Mouse (Mus musculus): ENCODE data around the gene Csnk1e. TPM values are rescaled to one million over a fixed set of nuclear protein-coding genes. Genes with fewer than 3 reads are reported as not detected.
A peak's percentile ranks its signal among the peaks of the same experiment; 100 is the strongest.

The Csnk1e gene
- polyA plus RNA-seq, 1 experiment from 2014 or later: 213 TPM

- Histone ChIP-seq H3K4me2 (replicated peaks) (no peak overlapping the region), H3K9ac (no peak overlapping the region), H3K4me1 (replicated peaks; ENCODE audit: control insufficient read depth, insufficient read depth, low read length) (no peaks in the 10 kb centered on the region), H3K36me3 (replicated peaks; ENCODE audit: control insufficient read depth, insufficient read depth) (peaks cover 57% of the 10 kb centered on the region), H3K27ac (no peak overlapping the region), H3K4me3 (replicated peaks; ENCODE audit: low read length) (no peak overlapping the region), H3K27me3 (ENCODE audit: control insufficient read depth, insufficient read depth, low read length) (no peaks in the 10 kb centered on the region), H3K9me3 (ENCODE audit: control insufficient read depth, low read length) (no peaks in the 10 kb centered on the region)
- no peak for ATAC-seq (ENCODE audit: low FRiP score)
- DNase-seq (ENCODE audit: low spot score): no peak
- WGBS: 96% methylated on average over 3 of the region's 3 CpGs
Measured at GRCm38 (mm10) chr15:79417379-79417778, 38.0 kb downstream of the Csnk1e start.

- Histone ChIP-seq H3K9ac (no peak overlapping the region), H3K4me1 (replicated peaks; ENCODE audit: control insufficient read depth, insufficient read depth, low read length) (no peaks in the 10 kb centered on the region), H3K4me2 (replicated peaks) (no peak overlapping the region), H3K36me3 (replicated peaks; ENCODE audit: control insufficient read depth, insufficient read depth) (peaks cover 49% of the 10 kb centered on the region), H3K4me3 (replicated peaks; ENCODE audit: low read length) (no peak overlapping the region), H3K27me3 (ENCODE audit: control insufficient read depth, insufficient read depth, low read length) (no peaks in the 10 kb centered on the region), H3K9me3 (ENCODE audit: control insufficient read depth, low read length) (no peaks in the 10 kb centered on the region), H3K27ac (no peak overlapping the region)
- DNase-seq (ENCODE audit: low spot score) (no peak), ATAC-seq (ENCODE audit: low FRiP score) (no peak)
- WGBS: 92% methylated on average over 10 of the region's 10 CpGs
Measured at GRCm38 (mm10) chr15:79416460-79417085, 38.8 kb downstream of the Csnk1e start.

GRCm38 (mm10) chr15:79414513-79414912 is 40.9 kb downstream of the Csnk1e start:
- WGBS: 75% methylated on average over 4 of the region's 4 CpGs

GRCm38 (mm10) chr15:79413802-79414201 is 41.6 kb downstream of the Csnk1e start:
- H3K4me3 ChIP-seq (replicated peaks; ENCODE audit: low read length): no peak overlapping the region
- no peak overlapping the region for H3K27ac ChIP-seq
- no peak overlapping the region for H3K4me2 ChIP-seq (replicated peaks)
- peaks cover 21% of the 10 kb centered on the region for H3K36me3 ChIP-seq (replicated peaks; ENCODE audit: control insufficient read depth, insufficient read depth)
- whole genome bisulfite sequencing: 87% methylated on average over 8 of the region's 8 CpGs
- no peaks in the 10 kb centered on the region for H3K4me1 ChIP-seq (replicated peaks; ENCODE audit: control insufficient read depth, insufficient read depth, low read length)
- ATAC-seq (ENCODE audit: low FRiP score): no peak
- H3K9me3 ChIP-seq (ENCODE audit: control insufficient read depth, low read length): no peaks in the 10 kb centered on the region
- no peak for DNase-seq (ENCODE audit: low spot score)
- no peaks in the 10 kb centered on the region for H3K27me3 ChIP-seq (ENCODE audit: control insufficient read depth, insufficient read depth, low read length)
- H3K9ac ChIP-seq: no peak overlapping the region

More at GRCm38 (mm10) chr15:79414513-79414912, 40.9 kb downstream of the Csnk1e start:
- H3K4me2 ChIP-seq (replicated peaks): no peak overlapping the region
- DNase-seq (ENCODE audit: low spot score): no peak
- H3K4me1 ChIP-seq (replicated peaks; ENCODE audit: control insufficient read depth, insufficient read depth, low read length): no peaks in the 10 kb centered on the region
- H3K4me3 ChIP-seq (replicated peaks; ENCODE audit: low read length): no peak overlapping the region
- H3K36me3 ChIP-seq (replicated peaks; ENCODE audit: control insufficient read depth, insufficient read depth): peaks cover 28% of the 10 kb centered on the region
- H3K9me3 ChIP-seq (ENCODE audit: control insufficient read depth, low read length): no peaks in the 10 kb centered on the region
- no peak overlapping the region for H3K27ac ChIP-seq
- no peak overlapping the region for H3K9ac ChIP-seq
- ATAC-seq (ENCODE audit: low FRiP score): no peak
- H3K27me3 ChIP-seq (ENCODE audit: control insufficient read depth, insufficient read depth, low read length): no peaks in the 10 kb centered on the region

- DNase-seq (ENCODE audit: low spot score): no peak
- Histone ChIP-seq H3K4me2 (replicated peaks) (no peak overlapping the region), H3K4me3 (replicated peaks; ENCODE audit: low read length) (no peak overlapping the region), H3K9ac (no peak overlapping the region), H3K27me3 (ENCODE audit: control insufficient read depth, insufficient read depth, low read length) (no peaks in the 10 kb centered on the region), H3K27ac (no peak overlapping the region), H3K9me3 (ENCODE audit: control insufficient read depth, low read length) (no peaks in the 10 kb centered on the region), H3K4me1 (replicated peaks; ENCODE audit: control insufficient read depth, insufficient read depth, low read length) (no peaks in the 10 kb centered on the region), H3K36me3 (replicated peaks; ENCODE audit: control insufficient read depth, insufficient read depth) (peaks cover 15% of the 10 kb centered on the region)
- 93% methylated on average over 3 of the region's 3 CpGs for WGBS
- no peak for ATAC-seq (ENCODE audit: low FRiP score)
Measured at GRCm38 (mm10) chr15:79413201-79413600, 42.2 kb downstream of the Csnk1e start.

GRCm38 (mm10) chr15:79411363-79412065 is 43.9 kb downstream of the Csnk1e start:
- Histone ChIP-seq H3K27me3 (ENCODE audit: control insufficient read depth, insufficient read depth, low read length) (no peaks in the 10 kb centered on the region), H3K9me3 (ENCODE audit: control insufficient read depth, low read length) (no peaks in the 10 kb centered on the region), H3K9ac (no peak overlapping the region), H3K27ac (no peak overlapping the region), H3K4me2 (replicated peaks) (no peak overlapping the region), H3K36me3 (replicated peaks; ENCODE audit: control insufficient read depth, insufficient read depth) (0 out of 2 replicates have a peak, but pooled peaks cover 3% of the 10 kb centered on the region), H3K4me1 (replicated peaks; ENCODE audit: control insufficient read depth, insufficient read depth, low read length) (no peaks in the 10 kb centered on the region), H3K4me3 (replicated peaks; ENCODE audit: low read length) (no peak overlapping the region)
- 63% methylated on average over 10 of the region's 10 CpGs for WGBS
- DNase-seq (ENCODE audit: low spot score) (no peak), ATAC-seq (ENCODE audit: low FRiP score) (no peak)

GRCm38 (mm10) chr15:79409077-79409573 is 46.2 kb downstream of the Csnk1e start:
- Histone ChIP-seq H3K4me3 (replicated peaks; ENCODE audit: low read length) (no peak overlapping the region), H3K9me3 (ENCODE audit: control insufficient read depth, low read length) (no peaks in the 10 kb centered on the region), H3K36me3 (replicated peaks; ENCODE audit: control insufficient read depth, insufficient read depth) (no peaks in the 10 kb centered on the region), H3K27ac (no peak overlapping the region), H3K4me2 (replicated peaks) (no peak overlapping the region), H3K4me1 (replicated peaks; ENCODE audit: control insufficient read depth, insufficient read depth, low read length) (0 out of 2 replicates have a peak, but pooled peaks cover under 1% of the 10 kb centered on the region), H3K9ac (no peak overlapping the region), H3K27me3 (ENCODE audit: control insufficient read depth, insufficient read depth, low read length) (0 out of 2 replicates have a peak, but pooled peaks cover 3% of the 10 kb centered on the region)
- ATAC-seq (ENCODE audit: low FRiP score) (no peak), DNase-seq (ENCODE audit: low spot score) (no peak)
- 92% methylated on average over 4 of the region's 4 CpGs for WGBS

GRCm38 (mm10) chr15:79406564-79406963 is 48.8 kb downstream of the Csnk1e start:
- no peak overlapping the region for H3K9ac ChIP-seq
- H3K36me3 ChIP-seq (replicated peaks; ENCODE audit: control insufficient read depth, insufficient read depth): no peaks in the 10 kb centered on the region
- peaks cover 14% of the 10 kb centered on the region for H3K4me1 ChIP-seq (replicated peaks; ENCODE audit: control insufficient read depth, insufficient read depth, low read length)
- H3K4me2 ChIP-seq (replicated peaks): no peak overlapping the region
- H3K27me3 ChIP-seq (ENCODE audit: control insufficient read depth, insufficient read depth, low read length): 0 out of 2 replicates have a peak, but pooled peaks cover 3% of the 10 kb centered on the region
- no peak for ATAC-seq (ENCODE audit: low FRiP score)
- no peak overlapping the region for H3K4me3 ChIP-seq (replicated peaks; ENCODE audit: low read length)
- DNase-seq (ENCODE audit: low spot score): no peak
- WGBS: 83% methylated on average over 4 of the region's 4 CpGs
- no peaks in the 10 kb centered on the region for H3K9me3 ChIP-seq (ENCODE audit: control insufficient read depth, low read length)
- H3K27ac ChIP-seq: no peak overlapping the region

- Histone ChIP-seq H3K4me3 (replicated peaks; ENCODE audit: low read length) (no peak overlapping the region), H3K9ac (0 out of 2 replicates have a peak overlapping the region, but pooled peaks have one; percentile 92), H3K4me1 (replicated peaks; ENCODE audit: control insufficient read depth, insufficient read depth, low read length) (peaks cover 30% of the 10 kb centered on the region), H3K4me2 (replicated peaks) (peak overlapping the region; percentile 94; the same call in 1 of the 2 replicates), H3K27me3 (ENCODE audit: control insufficient read depth, insufficient read depth, low read length) (0 out of 2 replicates have a peak, but pooled peaks cover 3% of the 10 kb centered on the region), H3K36me3 (replicated peaks; ENCODE audit: control insufficient read depth, insufficient read depth) (no peaks in the 10 kb centered on the region), H3K27ac (no peak overlapping the region), H3K9me3 (ENCODE audit: control insufficient read depth, low read length) (no peaks in the 10 kb centered on the region)
- 56% methylated on average over 1 of the region's 1 CpGs for WGBS
- DNase-seq (ENCODE audit: low spot score) (no peak), ATAC-seq (ENCODE audit: low FRiP score) (no peak)
Measured at GRCm38 (mm10) chr15:79404277-79404676, 51.1 kb downstream of the Csnk1e start.
